Mouse (Mus musculus) myocyte (in vitro differentiated cells): ENCODE measurements around the gene Ifih1. TPM values are rescaled to one million over a fixed set of nuclear protein-coding genes. Genes with fewer than 3 reads are reported as not detected.

ENCODE experiments used
- H3K27me3 ChIP-seq: one replicate; pipeline ENCODE4 v1.6.1; 2011; ENCODE audit not compliant: control insufficient read depth, insufficient read depth, insufficient read length
- H3K36me3 ChIP-seq: one replicate; pipeline ENCODE4 v1.6.1; 2011; ENCODE audit not compliant: control insufficient read depth, insufficient read depth
- H3K4me2 ChIP-seq: one replicate; pipeline ENCODE4 v1.6.1; 2011; ENCODE audit warnings: low read depth, control low read depth
- H3K4me3 ChIP-seq: one replicate; pipeline ENCODE4 v1.5.1; 2011; ENCODE audit warnings: mild to moderate bottlenecking, control low read depth, moderate library complexity
- H3K79me2 ChIP-seq: one replicate; pipeline ENCODE4 v1.6.1; 2011; ENCODE audit not compliant: control insufficient read depth, insufficient read depth
- H3ac ChIP-seq: one replicate; pipeline ENCODE4 v1.6.1; 2011; ENCODE audit not compliant: control insufficient read depth, insufficient read length
- CEBPB ChIP-seq: IDR thresholded peaks from 2 replicates; pipeline ENCODE4 v1.6.1; 2011; ENCODE audit warnings: mild to moderate bottlenecking, moderate library complexity; ENCODE audit not compliant: poor library complexity, insufficient read depth, severe bottlenecking
- E2F4 ChIP-seq: IDR thresholded peaks from one replicate; pipeline ENCODE4 v1.6.1; 2011; ENCODE audit warnings: mild to moderate bottlenecking, control low read depth, moderate library complexity; ENCODE audit not compliant: insufficient read depth
- MAX ChIP-seq: IDR thresholded peaks from one replicate; pipeline ENCODE4 v1.6.1; 2011; ENCODE audit warnings: low read depth, mild to moderate bottlenecking, control low read depth
- MYOD1 ChIP-seq, 3 experiments: IDR thresholded peaks; one replicate each; pipeline ENCODE4 v1.6.1; 2011; ENCODE audit warnings: control low read depth in 2 of 3, low read depth in 2 of 3, mild to moderate bottlenecking in 2 of 3, moderate library complexity in 1 of 3; ENCODE audit not compliant: insufficient read length in 2 of 3, control insufficient read depth in 1 of 3
- MYOG ChIP-seq, 3 experiments: IDR thresholded peaks; one replicate each; pipeline ENCODE4 v1.6.1; 2011; ENCODE audit warnings: control low read depth in 2 of 3, low read depth in 2 of 3, mild to moderate bottlenecking in 2 of 3; ENCODE audit not compliant: insufficient read length in 2 of 3, control insufficient read depth in 1 of 3, insufficient read depth in 1 of 3
- POLR2A ChIP-seq: IDR thresholded peaks from one replicate; pipeline ENCODE4 v1.6.1; 2011; ENCODE audit warnings: low read depth, mild to moderate bottlenecking, control low read depth, moderate library complexity; ENCODE audit not compliant: insufficient read length
- POLR2AphosphoS2 ChIP-seq: IDR thresholded peaks from one replicate; pipeline ENCODE4 v1.6.1; 2011; ENCODE audit warnings: low read depth, control low read depth; ENCODE audit not compliant: insufficient read length
- REST ChIP-seq: IDR thresholded peaks from one replicate; pipeline ENCODE4 v1.6.1; 2011; ENCODE audit warnings: mild to moderate bottlenecking, control low read depth, moderate library complexity; ENCODE audit not compliant: insufficient read depth, insufficient read length
- SRF ChIP-seq: IDR thresholded peaks from one replicate; pipeline ENCODE4 v1.6.1; 2011; ENCODE audit warnings: low read depth; ENCODE audit not compliant: control insufficient read depth, insufficient read length
- TCF12 ChIP-seq: IDR thresholded peaks from one replicate; pipeline ENCODE4 v1.6.1; 2011; ENCODE audit warnings: mild to moderate bottlenecking, control low read depth; ENCODE audit not compliant: poor library complexity, insufficient read depth, severe bottlenecking
- TCF3 ChIP-seq: IDR thresholded peaks from one replicate; pipeline ENCODE4 v1.6.1; 2011; ENCODE audit warnings: low read depth, control low read depth; ENCODE audit not compliant: insufficient read length
- USF1 ChIP-seq: IDR thresholded peaks from one replicate; pipeline ENCODE4 v1.6.1; 2011; ENCODE audit warnings: low read depth, mild to moderate bottlenecking, control low read depth, moderate library complexity
- polyA plus RNA-seq: library from polyadenylated mRNA; unstranded; fragments of >200 nt; fragmentation: generic; extraction: Trizol; gene quantifications from one replicate; pipeline ENCODE4 v1.2.1, GENCODE M21; 2012; ENCODE audit warnings: missing spikeins

Ifih1 gene
- polyA plus RNA-seq, 1 experiment: 0.32 TPM

GRCm38 (mm10) chr2:62628356-62628755 is 17.7 kb downstream of the Ifih1 start:
- H3K79me2 ChIP-seq: no peaks in the 10 kb centered on the region
- H3K27me3 ChIP-seq: no peaks in the 10 kb centered on the region
- H3K36me3 ChIP-seq: no peaks in the 10 kb centered on the region
- H3K4me2 ChIP-seq: no peak overlapping the region
- H3K4me3 ChIP-seq: no peak overlapping the region
- H3ac ChIP-seq: no peak overlapping the region
- no peak for TF ChIP-seq CEBPB
- TF ChIP-seq POLR2AphosphoS2: no peak
- no peak for TF ChIP-seq POLR2A
- TF ChIP-seq MYOD1 (IDR thresholded peaks at IDR 0.05; ENCODE audit: control insufficient read depth in 1 of 3, insufficient read length in 2 of 3, low read depth in 2 of 3): no peak

- H3K4me3 ChIP-seq: no peak overlapping the region
These were observed 18.3 kb downstream of the Ifih1 start for GRCm38 (mm10) chr2:62627728-62628127.

GRCm38 (mm10) chr2:62623024-62623441 is 23.0 kb downstream of the Ifih1 start:
- Histone ChIP-seq H3K36me3 (no peaks in the 10 kb centered on the region), H3K4me3 (no peak overlapping the region), H3K4me2 (no peak overlapping the region), H3ac (no peak overlapping the region), H3K79me2 (no peaks in the 10 kb centered on the region), H3K27me3 (no peaks in the 10 kb centered on the region)
- TF ChIP-seq CEBPB (no peak), POLR2AphosphoS2 (no peak), REST (no peak), MAX (no peak), MYOG (IDR thresholded peaks at IDR 0.05; ENCODE audit: control insufficient read depth in 1 of 3, insufficient read depth in 1 of 3, insufficient read length in 2 of 3, low read depth in 2 of 3) (no peak), TCF3 (no peak), POLR2A (no peak), MYOD1 (IDR thresholded peaks at IDR 0.05; ENCODE audit: control insufficient read depth in 1 of 3, insufficient read length in 2 of 3, low read depth in 2 of 3) (no peak), USF1 (no peak), E2F4 (no peak), TCF12 (no peak), SRF (no peak)

More at GRCm38 (mm10) chr2:62627728-62628127, 18.3 kb downstream of the Ifih1 start:
- no peak overlapping the region for H3ac ChIP-seq
- H3K36me3 ChIP-seq: no peaks in the 10 kb centered on the region
- no peaks in the 10 kb centered on the region for H3K79me2 ChIP-seq
- TF ChIP-seq POLR2AphosphoS2 (no peak), TCF12 (no peak), POLR2A (no peak), TCF3 (no peak), REST (no peak), MAX (no peak), USF1 (no peak)
- H3K27me3 ChIP-seq: no peaks in the 10 kb centered on the region
- H3K4me2 ChIP-seq: no peak overlapping the region

GRCm38 (mm10) chr2:62619679-62620078 is 26.4 kb downstream of the Ifih1 start:
- no peaks in the 10 kb centered on the region for H3K79me2 ChIP-seq
- no peaks in the 10 kb centered on the region for H3K27me3 ChIP-seq
- no peaks in the 10 kb centered on the region for H3K36me3 ChIP-seq
- H3K4me2 ChIP-seq: no peak overlapping the region
- no peak overlapping the region for H3K4me3 ChIP-seq
- H3ac ChIP-seq: no peak overlapping the region
- no peak for TF ChIP-seq MAX
- no peak for TF ChIP-seq E2F4
- TF ChIP-seq TCF12: no peak
- no peak for TF ChIP-seq CEBPB
- no peak for TF ChIP-seq POLR2AphosphoS2
- no peak for TF ChIP-seq MYOG (IDR thresholded peaks at IDR 0.05; ENCODE audit: control insufficient read depth in 1 of 3, insufficient read depth in 1 of 3, insufficient read length in 2 of 3, low read depth in 2 of 3)
- no peak for TF ChIP-seq TCF3
- TF ChIP-seq SRF: no peak
- TF ChIP-seq USF1: no peak
- no peak for TF ChIP-seq MYOD1 (IDR thresholded peaks at IDR 0.05; ENCODE audit: control insufficient read depth in 1 of 3, insufficient read length in 2 of 3, low read depth in 2 of 3)
- no peak for TF ChIP-seq POLR2A

- TF ChIP-seq TCF12 (no peak), SRF (no peak), REST (no peak), E2F4 (no peak), CEBPB (no peak), POLR2AphosphoS2 (no peak), TCF3 (no peak), MYOG (IDR thresholded peaks at IDR 0.05; ENCODE audit: control insufficient read depth in 1 of 3, insufficient read depth in 1 of 3, insufficient read length in 2 of 3, low read depth in 2 of 3) (no peak), USF1 (no peak), MYOD1 (IDR thresholded peaks at IDR 0.05; ENCODE audit: control insufficient read depth in 1 of 3, insufficient read length in 2 of 3, low read depth in 2 of 3) (no peak), MAX (no peak), POLR2A (no peak)
- Histone ChIP-seq H3ac (no peak overlapping the region), H3K27me3 (no peaks in the 10 kb centered on the region), H3K79me2 (no peaks in the 10 kb centered on the region), H3K4me3 (no peak overlapping the region), H3K36me3 (no peaks in the 10 kb centered on the region), H3K4me2 (no peak overlapping the region)
These were observed 27.1 kb downstream of the Ifih1 start for GRCm38 (mm10) chr2:62618934-62619341.
